Mouse (Mus musculus) adrenal gland, adult 10 weeks (tissue): ENCODE measurements around the gene Plch1. TPM values are rescaled to one million over a fixed set of nuclear protein-coding genes. Genes with fewer than 3 reads are reported as not detected.

Experiments used
- polyA plus RNA-seq: library from polyadenylated mRNA; stranded (reverse); fragments of 350-450 nt; fragmentation: Illumina TruSeq; extraction: RNeasy Lipid Tissue Mini Kit (QIAGEN cat#74804); gene quantifications from one replicate; pipeline ENCODE4 v1.2.3, GENCODE M21; 2014; ENCODE audit warnings: low read depth, low replicate concordance

Plch1 gene
- not detected for polyA plus RNA-seq

DNA sequence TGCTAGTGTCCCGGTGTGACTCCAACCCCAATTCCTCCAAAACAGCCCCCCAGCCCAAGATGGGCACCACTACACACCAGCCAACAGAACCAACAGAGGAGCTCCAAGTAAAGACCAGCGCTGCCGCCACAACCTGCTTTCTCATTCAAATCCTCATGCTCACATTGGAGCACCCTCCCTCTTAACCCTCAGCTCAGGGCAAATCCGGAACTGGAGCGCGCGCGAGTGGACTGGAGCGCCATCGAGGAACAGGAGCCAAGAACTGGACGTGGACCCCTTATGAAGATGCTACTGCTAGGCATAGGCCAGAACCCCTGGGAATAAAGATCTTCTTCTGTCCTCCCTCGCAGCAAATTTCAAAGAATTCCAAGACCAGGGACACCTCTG lies at the start of gene Plch1:
Gene Plch1 (minus strand): TSS at position 164 of the 387 bp plus-strand sequence.

DNA sequence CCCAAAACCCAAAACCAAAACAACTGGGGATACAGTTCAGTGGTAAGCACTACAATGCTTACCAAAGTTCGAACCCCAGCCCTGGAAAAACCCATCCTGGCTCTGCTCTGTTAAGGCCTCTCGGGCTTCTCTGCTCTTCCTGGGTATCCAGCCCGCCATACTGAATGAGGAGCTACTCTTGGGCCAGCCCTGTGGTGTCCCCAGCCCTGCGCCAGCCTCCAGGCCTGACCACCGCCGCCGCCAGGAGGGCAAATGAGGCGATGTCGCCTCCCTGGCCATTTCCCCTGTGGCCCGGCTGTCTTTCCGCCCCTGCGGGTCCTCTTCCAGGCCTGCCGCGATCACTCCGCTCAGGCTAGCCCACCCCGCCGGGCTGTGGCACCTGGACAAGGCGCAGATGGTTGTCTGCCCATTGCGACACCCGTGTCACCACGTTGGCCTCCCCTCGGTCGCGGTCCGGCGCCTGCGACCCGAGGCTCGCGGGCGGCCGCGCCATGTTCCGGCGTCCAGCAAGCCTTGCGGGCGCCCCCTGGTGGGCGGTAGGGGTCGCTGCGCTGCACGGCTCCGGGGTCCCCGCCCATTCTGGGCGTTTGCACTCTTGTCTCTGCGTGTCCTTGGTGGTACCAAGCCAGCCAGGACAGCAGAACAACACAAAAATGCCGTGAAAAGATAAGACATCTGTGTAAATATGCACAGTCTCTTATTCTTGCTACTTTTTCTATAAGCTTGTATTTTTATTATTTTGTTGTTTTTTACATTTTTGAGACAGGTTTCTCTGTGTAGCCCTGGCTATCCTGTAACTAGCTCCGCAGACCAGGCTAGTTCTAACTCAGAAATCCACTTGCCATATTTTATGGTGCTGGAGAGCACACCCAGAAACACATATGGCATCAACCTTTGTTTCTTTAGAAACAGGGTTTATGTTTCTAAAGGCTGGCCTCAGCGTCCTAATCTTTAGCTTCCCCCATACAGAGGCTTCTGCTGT lies 29.9 kb upstream of the Plch1 start, which contains the start of gene E130311K13Rik:
Gene E130311K13Rik (minus strand): TSS at position 595 of the 982 bp plus-strand sequence.

Other genes with a start within 250 kb of the Plch1 start
- 21.1 TPM for gene E130311K13Rik, start 30.0 kb upstream of the Plch1 start, polyA plus RNA-seq
- 109 TPM for gene Slc33a1, start 65.3 kb upstream of the Plch1 start, polyA plus RNA-seq
- gene Gmps, start 76.6 kb upstream of the Plch1 start, polyA plus RNA-seq, result 61.6 TPM
- gene Vmn2r1, start 182.1 kb upstream of the Plch1 start, polyA plus RNA-seq, result 0.23 TPM
- gene Vmn2r2, start 242.5 kb upstream of the Plch1 start, polyA plus RNA-seq, result not detected